Mouse (Mus musculus) left cerebral cortex, adult 9 months (tissue): Measurements from ENCODE around the gene Taok1.

ENCODE experiments used
- DNase-seq, 2 experiments: peaks; one replicate each; pipeline ENCODE4 v3.0.0; 2022; ENCODE audit warnings: low spot score in 2 of 2

The Taok1 gene

DNA sequence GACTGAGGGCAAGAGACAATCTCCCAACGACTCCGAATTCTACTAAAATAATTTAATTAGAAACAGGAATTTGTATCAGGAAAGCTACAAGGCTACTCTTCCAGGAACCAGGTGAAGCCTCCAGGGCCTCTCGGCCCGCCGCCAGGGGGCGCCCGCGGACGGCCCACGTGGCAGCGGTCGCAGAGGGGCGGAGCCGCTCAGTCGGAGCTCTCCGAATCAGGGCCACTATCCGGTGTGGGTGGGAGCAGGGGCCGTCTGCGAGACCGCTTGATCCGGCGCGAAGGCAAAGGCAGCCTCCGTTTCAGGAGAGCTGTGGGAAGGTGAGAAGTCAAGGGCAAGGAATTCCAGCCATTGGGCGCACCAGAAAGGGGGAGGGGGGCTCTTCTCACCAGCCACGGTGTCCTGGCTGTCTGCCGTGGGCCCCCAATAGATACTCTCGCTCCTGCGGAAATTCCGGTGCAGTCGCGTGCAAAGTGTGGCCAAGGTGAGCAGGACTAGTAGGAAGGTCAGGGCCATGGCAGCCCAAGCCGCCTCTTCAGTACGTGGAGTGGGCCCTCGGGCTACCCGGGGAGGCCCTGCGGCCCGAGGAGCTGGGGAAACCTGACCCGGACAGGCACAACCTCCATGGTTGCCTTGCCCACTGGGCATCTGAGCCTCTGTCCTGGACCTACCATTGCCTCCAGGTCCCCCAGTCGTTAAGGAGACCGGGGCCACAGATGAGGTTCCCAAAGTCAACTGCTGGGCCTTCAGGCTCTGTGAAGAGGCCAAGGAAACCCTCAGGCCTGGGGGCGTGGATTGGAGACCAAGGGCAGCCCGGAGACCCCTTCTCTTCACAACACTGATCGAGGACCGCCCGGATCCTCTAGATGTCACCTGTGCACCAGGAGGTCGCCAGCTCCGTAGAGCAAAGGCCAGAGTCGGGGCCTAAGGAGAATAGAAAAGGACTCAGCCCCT, 99.3 kb downstream of the Taok1 start:
- peak in 1 of 2 experiments; percentile 87 for DNase-seq

DNA sequence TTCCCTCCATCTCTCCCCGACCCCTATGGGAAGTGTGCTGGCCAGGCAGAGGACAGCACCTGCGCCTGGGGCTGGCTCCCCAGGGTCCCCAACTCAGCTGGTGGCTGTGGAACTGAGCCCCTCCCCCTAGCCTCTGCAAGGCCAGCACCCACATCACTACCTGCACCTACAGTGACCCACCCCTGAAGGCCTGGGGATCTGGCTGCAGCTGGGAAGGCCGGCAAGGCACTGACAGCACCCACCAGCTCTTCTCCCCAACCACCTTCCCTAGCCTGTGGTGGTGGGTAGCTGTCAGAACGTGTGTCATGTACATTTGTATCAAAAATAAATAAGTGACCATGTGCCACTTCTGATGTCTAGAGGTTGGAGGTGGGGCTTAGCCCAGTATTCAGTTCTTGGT, 100.2 kb downstream of the Taok1 start:
- DNase-seq: no peak

DNA sequence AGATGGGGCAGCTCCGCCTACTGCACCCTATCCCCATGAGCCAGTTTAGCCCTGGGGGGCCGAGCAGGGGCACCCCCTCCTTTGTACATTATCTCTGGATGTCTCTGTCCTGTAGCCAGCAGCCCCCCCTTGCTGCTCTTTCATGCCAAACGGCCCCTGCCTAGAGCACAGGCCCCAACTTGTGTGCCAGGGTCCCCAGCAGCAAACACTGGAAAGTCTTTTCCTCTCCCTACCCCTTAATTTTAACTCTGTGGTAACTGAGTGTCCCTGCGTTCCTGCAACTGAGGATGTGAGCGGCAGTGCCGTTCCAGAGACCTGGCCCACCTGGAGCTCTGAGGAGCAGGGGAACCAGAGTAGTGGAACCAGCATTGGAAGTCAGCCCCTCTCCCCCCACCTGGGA, 100.7 kb downstream of the Taok1 start:
- DNase-seq: no peak

DNA sequence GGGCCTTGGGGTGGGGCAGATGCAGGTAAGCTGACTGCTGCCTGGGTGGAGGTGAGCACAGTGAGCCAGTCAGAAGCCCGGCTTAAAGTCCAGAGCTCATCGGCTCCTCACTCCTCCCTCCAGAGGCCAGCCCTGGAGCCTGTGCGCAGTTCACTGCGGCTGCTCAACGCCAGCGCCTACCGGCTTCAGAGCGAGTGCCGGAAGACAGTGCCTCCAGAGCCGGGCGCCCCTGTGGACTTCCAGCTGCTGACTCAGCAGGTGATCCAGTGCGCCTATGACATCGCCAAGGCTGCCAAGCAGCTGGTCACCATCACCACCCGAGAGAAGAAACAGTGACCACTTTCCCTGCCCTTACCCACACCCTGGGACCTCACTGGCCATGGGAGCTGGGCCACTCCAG, 101.3 kb downstream of the Taok1 start:
- no peak for DNase-seq

DNA sequence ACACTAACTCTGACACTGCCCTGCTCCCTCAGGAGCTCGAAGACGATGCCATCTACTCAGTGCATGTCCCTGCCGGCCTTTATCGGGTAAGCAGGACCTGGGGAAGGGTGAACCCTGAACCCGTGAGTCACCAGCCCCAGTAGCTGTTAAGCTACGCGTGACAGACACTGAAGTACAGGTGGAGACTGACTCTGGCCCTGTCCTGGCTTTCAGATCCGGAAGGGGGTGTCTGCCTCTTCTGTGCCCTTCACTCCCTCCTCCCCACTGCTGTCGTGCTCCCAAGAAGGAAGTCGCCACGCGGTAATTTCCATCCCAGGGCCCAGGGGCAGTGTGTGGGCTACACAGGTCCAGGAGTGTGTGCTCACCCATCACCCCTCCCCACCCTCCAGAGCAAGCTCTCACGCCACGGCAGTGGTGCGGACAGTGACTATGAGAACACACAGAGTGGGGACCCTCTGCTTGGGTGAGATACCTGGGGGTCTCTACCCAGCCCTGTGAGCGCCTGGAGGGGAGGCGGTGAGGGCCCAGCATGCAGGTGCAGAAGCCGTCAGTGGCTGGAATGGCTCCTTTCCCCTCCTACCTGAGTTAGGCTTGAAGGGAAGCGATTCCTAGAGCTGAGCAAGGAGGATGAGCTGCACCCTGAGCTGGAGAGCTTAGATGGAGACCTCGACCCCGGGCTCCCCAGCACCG, 102.2 kb downstream of the Taok1 start:
- DNase-seq: no peak

DNA sequence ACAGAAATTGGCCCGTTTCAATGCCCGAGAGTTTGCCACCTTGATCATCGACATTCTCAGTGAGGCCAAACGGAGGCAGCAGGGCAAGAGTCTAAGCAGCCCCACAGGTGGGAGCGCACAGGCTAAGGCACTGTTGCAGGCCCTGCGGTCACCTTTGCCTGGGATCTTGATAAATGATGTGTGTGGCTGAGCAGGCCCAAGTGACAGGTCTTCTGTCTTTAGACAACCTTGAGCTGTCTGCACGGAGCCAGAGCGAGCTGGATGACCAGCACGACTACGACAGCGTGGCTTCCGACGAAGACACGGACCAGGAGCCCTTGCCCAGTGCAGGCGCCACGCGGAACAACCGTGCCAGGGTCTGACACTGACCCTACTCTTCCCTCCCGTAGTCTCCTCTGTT, 103.2 kb downstream of the Taok1 start:
- DNase-seq: no peak

DNA sequence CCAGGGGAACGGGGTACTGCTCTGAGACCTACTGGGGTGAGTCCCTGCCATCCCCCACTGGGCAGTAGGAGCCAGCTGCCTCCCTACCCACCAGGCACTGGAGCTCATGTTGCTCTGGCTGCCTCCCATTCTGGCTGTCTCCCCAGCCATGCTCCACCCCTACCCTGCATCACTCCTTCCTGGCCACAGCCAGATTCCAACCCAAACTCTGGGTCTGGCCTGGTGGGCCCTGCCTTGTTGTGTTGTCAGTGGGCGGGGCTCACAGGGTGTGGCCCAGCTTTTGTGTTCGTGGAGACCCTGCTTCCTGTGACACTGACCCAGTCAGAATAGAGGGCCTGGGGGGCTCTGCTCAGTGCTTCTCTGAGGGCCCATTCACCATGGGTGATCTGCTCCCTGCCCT, 104.1 kb downstream of the Taok1 start:
- no peak for DNase-seq

DNA sequence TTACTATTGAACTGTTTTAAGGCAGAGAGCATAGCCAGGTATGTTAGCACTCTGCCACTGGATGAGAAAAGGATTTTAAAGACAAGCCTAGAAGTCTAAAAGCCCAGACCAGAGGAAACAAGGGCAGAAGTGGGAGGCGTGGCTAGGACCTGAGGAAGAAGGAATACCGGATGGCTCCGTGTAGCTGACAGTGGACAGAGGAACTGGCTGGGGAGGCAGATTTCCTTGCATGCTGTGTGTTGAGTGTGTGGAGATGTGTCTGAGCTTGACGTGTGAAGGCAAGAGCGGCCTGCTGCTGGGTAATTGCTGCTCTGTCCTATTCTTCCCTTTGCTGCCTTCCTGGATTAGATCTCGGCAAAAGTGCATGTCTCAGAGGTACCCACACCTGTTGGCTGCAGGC, 105.1 kb downstream of the Taok1 start:
- no peak for DNase-seq

DNA sequence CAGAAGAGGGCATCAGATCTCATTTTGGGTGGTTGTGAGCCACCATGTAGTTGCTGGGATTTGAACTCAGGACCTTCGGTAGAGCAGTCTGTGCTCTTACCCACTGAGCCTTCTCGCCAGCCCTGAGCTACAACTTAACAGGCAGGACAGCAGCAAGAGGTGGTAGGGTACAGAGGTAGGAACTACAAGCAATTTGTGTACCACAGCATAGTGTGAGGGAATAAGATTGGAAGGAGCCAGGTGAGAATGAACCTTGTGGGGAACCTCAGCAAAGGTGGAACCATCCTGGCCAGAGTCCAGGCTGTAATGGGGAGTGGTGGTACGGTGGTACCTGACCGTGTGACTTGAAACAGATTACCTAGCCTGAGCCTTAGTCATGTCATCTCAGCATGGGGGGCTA, 105.6 kb downstream of the Taok1 start:
- no peak for DNase-seq

DNA sequence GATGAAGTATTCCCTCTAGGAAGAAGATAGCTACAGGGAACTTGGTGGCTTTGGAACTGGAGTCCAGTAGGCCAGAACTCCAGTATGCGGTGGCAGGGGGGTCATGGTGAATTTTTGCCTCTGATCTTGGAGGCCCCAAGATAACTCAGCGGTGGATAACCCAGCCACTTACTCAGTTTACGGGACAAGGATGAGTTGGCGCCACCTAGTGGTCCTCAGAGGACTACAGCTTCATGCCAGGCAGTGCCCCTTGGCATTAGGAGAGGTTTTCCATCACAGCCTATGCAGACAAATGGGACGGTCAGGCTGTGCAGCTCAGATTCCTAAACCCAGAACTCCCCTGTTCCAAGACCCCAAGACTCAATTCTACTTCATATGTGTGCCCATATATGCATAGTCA, 106.2 kb downstream of the Taok1 start:
- peak in 1 of 2 experiments; percentile 85 for DNase-seq

DNA sequence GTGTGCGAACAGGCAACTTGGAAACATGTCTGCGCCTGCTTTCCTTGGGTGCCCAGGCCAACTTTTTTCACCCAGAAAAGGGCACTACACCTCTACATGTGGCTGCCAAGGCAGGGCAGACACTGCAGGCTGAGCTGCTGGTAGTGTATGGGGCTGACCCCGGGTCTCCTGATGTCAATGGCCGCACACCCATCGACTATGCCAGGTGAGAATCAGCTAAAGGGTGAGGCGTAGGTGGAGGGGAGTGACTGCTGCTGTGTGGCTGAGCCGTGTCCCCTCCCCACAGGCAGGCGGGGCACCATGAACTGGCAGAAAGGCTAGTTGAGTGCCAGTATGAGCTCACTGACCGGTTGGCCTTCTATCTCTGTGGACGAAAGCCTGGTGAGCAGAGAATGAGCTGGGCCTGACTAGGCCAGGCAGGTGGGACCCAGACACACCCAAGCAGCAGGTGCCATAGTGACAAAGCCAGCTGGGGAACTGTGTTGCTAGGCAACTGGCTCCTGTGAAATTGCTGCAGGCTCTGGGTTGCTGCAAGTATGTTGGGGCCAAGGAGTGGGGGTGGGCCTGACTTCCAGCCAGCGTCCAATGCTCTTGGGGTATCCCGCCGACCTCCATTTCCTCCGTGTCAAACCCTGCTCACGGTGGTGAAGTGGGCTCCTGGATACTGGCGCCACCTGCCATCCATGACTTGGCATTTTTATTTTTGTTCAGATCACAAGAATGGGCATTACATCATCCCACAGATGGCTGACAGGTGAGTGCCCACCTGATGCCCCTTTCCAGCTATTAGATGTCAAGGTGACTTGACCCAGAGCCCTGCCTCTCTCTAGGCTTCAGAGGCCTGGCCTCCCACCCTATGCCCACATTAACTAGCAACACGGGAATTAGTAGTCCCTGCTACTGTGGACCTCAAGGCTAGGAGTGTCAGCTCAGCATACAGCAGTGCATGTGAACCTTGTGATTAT, 107.0 kb downstream of the Taok1 start:
- peak in 1 of 2 experiments; percentile 72 for DNase-seq

DNA sequence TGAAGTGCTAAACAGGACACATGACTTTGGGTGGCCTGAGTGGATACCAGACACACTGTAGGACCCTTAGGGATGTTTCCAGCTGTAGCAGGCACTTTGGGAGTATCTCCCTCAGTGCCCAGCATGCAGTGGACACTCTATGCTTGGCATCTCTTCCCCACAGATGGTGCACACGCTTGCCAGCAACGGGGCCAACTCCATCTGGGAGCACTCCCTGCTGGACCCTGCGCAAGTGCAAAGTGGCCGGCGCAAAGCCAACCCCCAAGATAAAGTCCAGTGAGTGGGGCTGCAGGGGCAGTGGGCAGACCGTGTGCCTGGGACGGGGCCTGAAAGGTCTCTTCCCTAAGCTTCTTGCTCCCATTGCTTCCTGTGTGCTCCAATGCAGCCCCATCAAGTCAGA, 108.3 kb downstream of the Taok1 start:
- no peak for DNase-seq

DNA sequence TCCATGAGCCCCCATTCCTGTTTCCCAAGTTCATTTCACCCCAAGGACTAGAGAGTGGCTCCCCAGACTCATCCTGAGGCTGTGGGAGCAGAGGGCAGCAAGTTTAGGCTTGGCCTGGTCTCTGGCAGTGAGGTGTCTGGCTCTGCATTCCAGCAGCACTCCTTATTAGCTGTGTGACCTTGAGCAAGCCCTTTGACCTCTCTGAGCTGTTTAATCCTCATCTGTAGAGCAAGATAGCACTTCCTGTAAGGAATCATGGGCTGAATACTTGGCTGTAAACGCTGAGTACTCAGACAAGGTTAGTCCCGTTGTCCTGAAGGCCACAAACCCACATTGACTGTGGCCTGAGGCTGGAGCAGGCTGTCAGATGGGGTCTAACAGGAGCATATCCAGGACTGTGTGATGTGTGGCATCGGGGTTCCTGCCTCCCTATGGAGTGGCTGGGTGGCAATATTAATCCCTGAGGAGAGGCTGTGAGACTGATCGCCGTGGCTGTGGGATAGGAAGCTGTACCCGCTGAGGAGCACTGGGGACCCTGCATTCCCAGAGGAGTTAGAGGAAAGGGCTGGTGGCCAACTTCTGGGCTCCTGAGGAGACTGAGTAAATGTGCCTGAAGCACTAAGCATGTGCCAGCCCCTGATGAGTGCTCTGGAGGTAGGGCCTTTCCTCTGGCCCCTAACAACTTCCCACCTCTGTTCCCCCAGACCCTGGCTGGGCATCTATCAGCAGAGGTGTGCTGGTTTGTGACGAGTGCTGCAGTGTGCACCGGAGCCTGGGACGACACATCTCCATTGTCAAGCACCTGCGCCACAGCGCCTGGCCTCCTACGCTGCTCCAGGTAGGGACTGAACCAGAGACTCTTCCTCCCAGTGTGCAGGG, 109.1 kb downstream of the Taok1 start:
- no peak for DNase-seq

DNA sequence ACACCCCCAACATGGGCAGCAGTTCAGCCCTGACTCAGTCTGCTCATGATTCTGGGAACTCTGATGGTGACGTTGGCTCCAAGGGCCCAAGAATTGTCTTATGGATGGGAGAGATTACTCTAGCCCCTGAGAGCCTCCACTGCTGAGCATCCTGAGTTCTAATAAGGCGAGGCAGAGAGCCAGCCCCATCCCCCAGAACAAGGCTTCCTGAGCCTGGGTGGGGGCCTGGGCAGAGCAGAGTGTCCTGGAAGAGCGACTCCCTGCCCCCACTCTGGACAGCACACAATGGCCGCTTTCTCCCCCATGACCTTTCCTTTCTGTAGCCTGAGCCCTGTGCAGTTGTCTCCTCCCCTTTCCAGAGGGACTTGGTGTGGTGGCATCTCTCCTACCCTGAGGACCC, 109.8 kb downstream of the Taok1 start:
- DNase-seq: no peak

DNA sequence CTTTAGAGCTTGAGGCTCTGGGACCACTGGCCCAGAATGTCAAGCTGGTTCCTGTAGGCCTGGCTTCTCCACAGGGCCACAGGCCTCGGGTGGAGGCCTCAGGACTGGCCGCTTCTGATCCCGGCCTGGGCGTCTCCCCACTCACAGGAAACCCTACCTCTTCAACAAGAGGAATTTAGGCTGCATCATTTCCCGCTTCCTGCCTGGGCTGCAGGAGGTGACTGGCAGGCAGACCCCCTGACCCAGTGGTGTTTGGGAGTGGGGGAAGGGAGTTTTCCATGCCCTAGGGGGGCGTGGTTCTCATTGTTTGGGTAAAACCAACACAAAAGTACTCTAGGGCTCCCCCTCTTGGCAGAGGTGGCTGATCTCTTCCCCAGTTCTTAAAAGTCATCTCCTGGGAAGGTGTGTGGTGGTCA, 110.3 kb downstream of the Taok1 start:
- DNase-seq: no peak

DNA sequence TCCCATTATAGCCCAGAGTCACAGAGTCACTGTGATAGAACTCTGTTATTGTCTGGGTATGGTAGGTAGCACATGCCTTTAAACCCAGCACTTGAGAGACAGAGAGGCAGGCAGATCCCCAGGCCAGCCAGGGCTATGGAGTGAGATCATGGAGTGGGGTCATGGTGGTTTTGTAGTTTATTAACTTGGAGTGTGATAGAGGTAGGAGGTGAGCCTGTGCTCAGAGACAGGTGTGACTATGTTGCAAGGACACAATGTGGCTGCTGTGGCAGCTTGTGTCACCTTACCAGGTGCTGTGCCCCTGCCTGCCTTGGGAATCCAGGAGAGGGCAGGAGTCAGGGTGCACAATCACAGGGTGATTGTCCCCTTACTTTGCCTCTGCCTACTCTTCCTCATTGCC, 112.1 kb downstream of the Taok1 start:
- DNase-seq: no peak

DNA sequence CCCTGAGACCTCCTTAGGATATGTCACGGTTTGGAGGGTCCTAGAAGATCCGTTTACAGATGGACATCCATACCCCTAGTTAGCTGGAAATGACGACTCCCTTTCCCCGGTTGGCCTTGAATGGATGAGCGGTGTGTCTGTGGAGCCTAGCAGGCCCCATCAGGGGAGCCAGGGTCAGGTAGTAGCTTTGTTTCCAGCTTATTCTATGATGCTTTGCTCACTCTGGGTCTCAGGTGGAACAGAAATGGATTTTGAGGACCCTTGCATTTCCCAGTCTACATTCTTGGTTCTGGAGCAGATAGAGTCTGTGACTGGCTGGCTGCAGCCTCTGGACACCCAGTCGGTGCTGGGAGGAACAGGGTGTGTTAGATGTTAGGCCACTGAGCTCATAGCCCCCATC, 112.8 kb downstream of the Taok1 start:
- no peak for DNase-seq

DNA sequence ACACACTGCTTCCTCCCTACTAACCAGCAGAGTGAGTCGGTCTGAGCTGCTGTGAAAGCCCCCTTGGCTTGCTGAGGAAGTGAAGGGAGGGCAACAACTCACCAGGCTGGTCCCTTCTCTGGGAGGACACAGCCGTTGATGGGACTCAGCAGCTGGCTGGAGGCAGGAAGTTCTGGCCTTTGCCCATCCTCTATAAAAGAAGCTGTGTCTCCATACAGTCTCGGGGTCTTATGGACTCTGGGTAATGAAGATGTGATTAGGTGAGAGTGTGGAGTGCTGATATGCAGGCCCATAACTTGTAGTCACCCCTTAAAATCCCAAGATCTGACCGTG, 113.3 kb downstream of the Taok1 start:
- no peak for DNase-seq

DNA sequence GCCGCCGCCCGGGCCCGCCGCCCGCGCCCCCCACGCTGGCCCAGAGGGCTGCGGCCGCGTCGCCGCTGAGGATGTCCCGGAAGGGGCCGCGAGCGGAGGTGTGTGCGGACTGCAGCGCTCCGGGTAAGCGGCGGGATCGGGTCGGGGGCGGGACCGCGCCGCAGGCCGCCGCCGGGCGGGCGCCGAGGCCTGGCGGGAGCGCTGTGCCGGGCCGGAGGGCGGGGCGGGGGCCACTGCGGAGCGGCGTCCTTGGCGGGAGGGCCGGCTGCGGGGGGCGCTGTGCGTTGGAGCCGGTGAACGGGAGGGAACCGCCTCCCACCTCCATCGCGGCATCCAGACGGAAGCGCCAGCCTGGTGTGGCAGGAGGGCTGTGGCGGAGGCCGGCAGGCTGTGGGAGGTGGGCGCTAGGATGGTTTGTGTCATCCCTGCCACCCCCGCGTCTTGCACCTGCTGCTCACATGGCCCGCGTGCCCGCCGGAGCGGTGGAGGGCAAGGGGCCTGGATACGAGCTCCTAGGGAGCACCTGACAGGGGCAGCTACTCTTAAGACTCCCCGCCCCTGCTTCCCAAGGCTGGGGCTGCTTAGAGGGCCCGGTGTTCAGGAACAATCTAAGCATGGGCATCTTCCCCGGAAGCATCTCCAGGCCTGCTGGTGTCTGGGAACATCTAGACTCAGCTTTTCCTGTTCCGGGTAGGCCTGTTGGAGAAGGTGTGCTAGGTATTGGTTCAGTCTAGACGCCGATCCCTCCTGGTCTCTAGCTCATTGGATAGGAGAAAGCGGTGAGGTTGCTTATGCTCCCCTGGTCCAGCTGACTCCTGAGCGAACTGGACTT, 113.9 kb downstream of the Taok1 start, which contains the start of gene Git1:
Gene Git1 (plus strand): TSS at position 51 of the 832 bp plus-strand sequence.
- peak in 1 of 2 experiments; percentile 69 for DNase-seq

DNA sequence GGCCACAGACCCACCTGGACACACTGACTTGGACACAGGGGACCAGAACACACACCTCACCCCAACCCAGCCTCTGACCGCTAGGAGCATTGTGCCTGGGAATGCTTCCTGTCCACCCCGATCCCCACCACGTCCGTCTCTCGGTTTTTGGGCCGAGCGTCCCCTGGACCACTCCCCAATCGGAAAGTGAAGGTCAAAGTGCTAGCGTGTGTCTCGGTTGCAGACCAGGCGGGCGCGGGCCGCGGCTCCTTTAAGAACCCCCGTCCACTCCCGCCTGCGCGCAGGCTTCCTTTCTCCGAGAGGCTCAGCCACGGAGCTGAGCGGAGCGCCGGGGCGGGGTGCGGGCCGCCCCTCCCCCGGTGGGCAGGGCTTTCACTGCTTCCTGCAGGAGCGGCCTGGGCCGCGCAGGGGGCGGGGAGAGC, 114.7 kb downstream of the Taok1 start:
- peak in 1 of 2 experiments; percentile 92 for DNase-seq
